Mouse (Mus musculus) heart, embryonic 11.5 days (tissue): ENCODE data around the gene Ccdc162. TPM values are rescaled to one million over a fixed set of nuclear protein-coding genes. Genes with fewer than 3 reads are reported as not detected.

ENCODE experiments used
- ATAC-seq: fragments of 200-750 bp; cut with Nextera tagmentation; replicated peaks from 2 replicates; pipeline ENCODE4 v1.8.0; 2017; ENCODE audit warnings: moderate library complexity; ENCODE audit not compliant: insufficient number of reproducible peaks, low FRiP score, low TSS enrichment
- H3K27ac ChIP-seq: fragments of 300-500 bp; sonication (generic); 2 replicates; pipeline ENCODE4 v1.5.1; 2014; ENCODE audit warnings: mild to moderate bottlenecking, low read depth, low read length
- H3K27me3 ChIP-seq: fragments of 300-500 bp; sonication (generic); 2 replicates; pipeline ENCODE4 v1.6.1; 2014; ENCODE audit warnings: mild to moderate bottlenecking, low read length, mixed read lengths; ENCODE audit not compliant: control insufficient read depth, insufficient read depth
- H3K36me3 ChIP-seq: fragments of 300-500 bp; sonication (generic); 2 replicates; pipeline ENCODE4 v1.6.1; 2014; ENCODE audit warnings: mild to moderate bottlenecking, low read length, moderate library complexity, mixed read lengths; ENCODE audit not compliant: control insufficient read depth, insufficient read depth
- H3K4me1 ChIP-seq: fragments of 300-500 bp; sonication (generic); 2 replicates; pipeline ENCODE4 v1.6.1; 2014; ENCODE audit warnings: low read length; ENCODE audit not compliant: control insufficient read depth, insufficient read depth
- H3K4me2 ChIP-seq: fragments of 300-500 bp; sonication (generic); 2 replicates; pipeline ENCODE4 v1.6.1; 2014; ENCODE audit warnings: mild to moderate bottlenecking, moderate library complexity
- H3K4me3 ChIP-seq: fragments of 300-500 bp; sonication (generic); 2 replicates; pipeline ENCODE4 v1.5.1; 2014; ENCODE audit warnings: low read depth, low read length
- H3K9ac ChIP-seq: fragments of 300-500 bp; sonication (generic); 2 replicates; pipeline ENCODE4 v1.6.1; 2014; ENCODE audit warnings: mild to moderate bottlenecking, low read depth, low read length, moderate library complexity
- H3K9me3 ChIP-seq: fragments of 300-500 bp; sonication (generic); replicated peaks from 2 replicates; pipeline ENCODE4 v1.6.1; 2016; ENCODE audit warnings: low read length; ENCODE audit not compliant: control insufficient read depth
- WGBS: fragments of 180-500 bp; shearing (Covaris S2); extraction: QIAGEN DNeasy Blood & Tissue Kit; methylation state at CpG from one replicate; pipeline ENCODE4 v1.1.7; 2014; ENCODE audit not compliant: insufficient replicate concordance; 5-methylcytosine and 5-hydroxymethylcytosine counted together
- polyA plus RNA-seq: library from polyadenylated mRNA; unstranded; fragments of >200 nt; fragmentation: Nextera tagmentation; extraction: Ambion mirVana; gene quantifications from 2 replicates; pipeline ENCODE4 v1.2.1, GENCODE M21; 2014

Gene Ccdc162
- polyA plus RNA-seq, 1 experiment from 2014 or later = 0.82 TPM

DNA sequence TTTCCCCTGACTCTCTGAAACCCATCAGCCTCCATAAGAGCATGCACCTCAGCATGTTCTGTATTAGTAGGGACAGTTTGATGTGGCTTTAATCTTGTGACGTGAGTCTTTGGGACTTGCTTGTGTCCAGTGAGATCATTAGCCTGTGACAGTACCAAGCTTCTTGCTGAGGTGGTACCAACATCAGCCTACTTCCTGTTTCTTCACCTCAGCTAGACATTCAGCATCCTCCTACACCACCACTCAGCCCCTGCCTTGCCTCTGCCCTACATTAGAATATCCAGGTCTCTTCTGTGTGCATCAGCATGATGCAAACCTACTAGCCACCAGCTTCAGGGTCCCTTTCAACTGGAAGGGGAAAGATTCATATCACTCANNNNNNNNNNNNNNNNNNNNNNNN lies 113.8 kb downstream of the Ccdc162 start:
- Histone ChIP-seq H3K4me3 (no peak overlapping the region), H3K4me2 (no peak overlapping the region), H3K4me1 (peaks cover 17% of the 10 kb centered on the region), H3K9me3 (no peaks in the 10 kb centered on the region), H3K9ac (no peak overlapping the region), H3K27ac (no peak overlapping the region), H3K36me3 (no peaks in the 10 kb centered on the region), H3K27me3 (no peaks in the 10 kb centered on the region)
- ATAC-seq = no peak
- WGBS = 87% methylated on average over 1 of the region's 1 CpGs

- 60% methylated on average over 7 of the region's 7 CpGs for WGBS
- Histone ChIP-seq H3K4me1 (peaks cover 17% of the 10 kb centered on the region), H3K27me3 (no peaks in the 10 kb centered on the region), H3K4me3 (no peak overlapping the region), H3K4me2 (no peak overlapping the region), H3K9ac (no peak overlapping the region), H3K36me3 (no peaks in the 10 kb centered on the region), H3K27ac (no peak overlapping the region), H3K9me3 (no peaks in the 10 kb centered on the region)
- no peak for ATAC-seq
These were observed 114.4 kb downstream of the Ccdc162 start for GRCm38 (mm10) chr10:41601898-41602545.

DNA sequence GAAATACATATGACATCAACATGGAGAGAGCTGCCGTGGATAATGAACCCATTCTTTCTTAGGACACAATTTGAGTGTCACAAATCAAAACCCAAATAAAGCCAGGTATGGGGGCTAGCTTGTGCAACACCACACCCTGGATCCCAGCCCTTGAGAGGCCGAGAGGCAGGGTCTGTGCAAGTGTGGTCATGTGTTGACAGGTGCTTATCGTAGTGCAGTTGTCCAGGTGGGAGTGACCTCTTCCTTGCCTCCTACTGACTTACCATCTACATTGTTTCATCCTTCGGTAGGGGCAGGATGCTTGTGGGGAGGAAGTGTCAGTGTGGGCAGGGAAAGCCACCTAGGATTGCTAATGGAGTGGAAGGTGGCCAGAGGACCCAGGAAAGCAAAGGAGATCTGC lies 115.1 kb downstream of the Ccdc162 start:
- Histone ChIP-seq H3K4me1 (peaks cover 17% of the 10 kb centered on the region), H3K9ac (no peak overlapping the region), H3K36me3 (no peaks in the 10 kb centered on the region), H3K27me3 (no peaks in the 10 kb centered on the region), H3K4me2 (no peak overlapping the region), H3K9me3 (no peaks in the 10 kb centered on the region), H3K27ac (no peak overlapping the region), H3K4me3 (no peak overlapping the region)
- no peak for ATAC-seq
- 53% methylated on average over 4 of the region's 4 CpGs for WGBS

GRCm38 (mm10) chr10:41599051-41599450 lies 117.4 kb downstream of the Ccdc162 start:
- H3K4me1 ChIP-seq = peaks cover 18% of the 10 kb centered on the region
- no peak overlapping the region for H3K4me3 ChIP-seq
- H3K9me3 ChIP-seq = no peaks in the 10 kb centered on the region
- no peak overlapping the region for H3K27ac ChIP-seq
- no peak overlapping the region for H3K9ac ChIP-seq
- WGBS = 71% methylated on average over 9 of the region's 9 CpGs
- H3K4me2 ChIP-seq = no peak overlapping the region
- H3K36me3 ChIP-seq = no peaks in the 10 kb centered on the region
- no peak for ATAC-seq
- H3K27me3 ChIP-seq = no peaks in the 10 kb centered on the region

GRCm38 (mm10) chr10:41598221-41598620 lies 118.2 kb downstream of the Ccdc162 start:
- Histone ChIP-seq H3K27me3 (no peaks in the 10 kb centered on the region), H3K27ac (peak overlapping the region; percentile 57), H3K9ac (0 out of 2 replicates have a peak overlapping the region, but pooled peaks have one; percentile 12), H3K36me3 (no peaks in the 10 kb centered on the region), H3K4me3 (no peak overlapping the region), H3K9me3 (no peaks in the 10 kb centered on the region), H3K4me1 (peaks cover 18% of the 10 kb centered on the region), H3K4me2 (peak overlapping the region; percentile 43)
- 29% methylated on average over 9 of the region's 9 CpGs for WGBS
- ATAC-seq = no peak

- Histone ChIP-seq H3K4me1 (peaks cover 18% of the 10 kb centered on the region), H3K27me3 (no peaks in the 10 kb centered on the region), H3K4me3 (no peak overlapping the region), H3K9me3 (no peaks in the 10 kb centered on the region), H3K4me2 (peak overlapping the region; percentile 9; the same call in 1 of the 2 replicates), H3K9ac (no peak overlapping the region), H3K27ac (peak overlapping the region; percentile 73), H3K36me3 (no peaks in the 10 kb centered on the region)
- 61% methylated on average over 3 of the region's 3 CpGs for WGBS
- no peak for ATAC-seq
These were observed 120.9 kb downstream of the Ccdc162 start for GRCm38 (mm10) chr10:41595550-41595949.

GRCm38 (mm10) chr10:41594957-41595356 lies 121.5 kb downstream of the Ccdc162 start:
- H3K27ac ChIP-seq = peak overlapping the region; percentile 73
- peak overlapping the region; percentile 9; the same call in 1 of the 2 replicates for H3K4me2 ChIP-seq
- H3K4me1 ChIP-seq = peaks cover 18% of the 10 kb centered on the region
- no peaks in the 10 kb centered on the region for H3K9me3 ChIP-seq
- H3K4me3 ChIP-seq = no peak overlapping the region
- no peaks in the 10 kb centered on the region for H3K27me3 ChIP-seq
- H3K9ac ChIP-seq = no peak overlapping the region
- ATAC-seq = peak; percentile 39; the same call in 1 of the 2 replicates
- no peaks in the 10 kb centered on the region for H3K36me3 ChIP-seq
- 21% methylated on average over 2 of the region's 2 CpGs for WGBS

- no peaks in the 10 kb centered on the region for H3K36me3 ChIP-seq
- no peak overlapping the region for H3K4me2 ChIP-seq
- no peak overlapping the region for H3K9ac ChIP-seq
- peaks cover 18% of the 10 kb centered on the region for H3K4me1 ChIP-seq
- no peak overlapping the region for H3K4me3 ChIP-seq
- WGBS = 82% methylated on average over 8 of the region's 8 CpGs
- no peaks in the 10 kb centered on the region for H3K27me3 ChIP-seq
- no peaks in the 10 kb centered on the region for H3K9me3 ChIP-seq
- ATAC-seq = no peak
- peak overlapping the region; percentile 73 for H3K27ac ChIP-seq
These were observed 122.0 kb downstream of the Ccdc162 start for GRCm38 (mm10) chr10:41594433-41594832.

- H3K27me3 ChIP-seq = no peaks in the 10 kb centered on the region
- no peaks in the 10 kb centered on the region for H3K9me3 ChIP-seq
- H3K4me2 ChIP-seq = no peak overlapping the region
- WGBS = 84% methylated on average over 2 of the region's 2 CpGs
- H3K36me3 ChIP-seq = no peaks in the 10 kb centered on the region
- no peak overlapping the region for H3K4me3 ChIP-seq
- ATAC-seq = no peak
- no peak overlapping the region for H3K9ac ChIP-seq
- no peak overlapping the region for H3K27ac ChIP-seq
- no peaks in the 10 kb centered on the region for H3K4me1 ChIP-seq
These were observed 127.8 kb downstream of the Ccdc162 start for GRCm38 (mm10) chr10:41588616-41589015.
